Mouse (Mus musculus): ENCODE measurements at regions not wholly inside any gene's neighbourhood (a gene's known extent, or its start where the extent isn't known, plus 50 kb on each side); places are given as distances from the start of the nearest gene placed in this dataset.

DNA sequence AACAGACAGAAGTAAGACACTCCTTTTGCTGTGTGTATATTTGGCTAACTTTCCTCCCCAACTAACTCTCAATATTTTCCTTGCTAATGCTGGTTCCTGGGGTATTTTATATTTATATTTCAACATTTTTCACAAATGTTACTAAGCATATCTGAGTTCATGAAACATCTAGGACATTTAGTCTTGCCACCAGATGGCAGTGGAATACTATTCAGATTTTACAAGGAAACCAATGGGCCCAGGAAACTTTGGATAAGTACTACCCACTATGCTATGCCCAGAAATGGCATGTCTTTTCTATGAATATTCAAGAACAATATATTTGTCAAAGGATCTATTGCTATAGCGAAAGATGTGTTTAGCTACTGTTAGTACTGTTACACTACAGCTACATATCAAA is 251.1 kb downstream of the Car8 start:
- Histone ChIP-seq H3K4me2 (replicated peaks) (no peak overlapping the region), H3K4me3 (no peak overlapping the region), H3K27me3 (no peaks in the 10 kb centered on the region; the same call in 1 of the 2 replicates), H3K36me3 (no peaks in the 10 kb centered on the region), H3K27ac (replicated peaks) (no peak overlapping the region), H3K4me1 (no peaks in the 10 kb centered on the region), H3K9ac (replicated peaks) (no peak overlapping the region), H3K9me3 (no peaks in the 10 kb centered on the region)
- ATAC-seq (ENCODE audit: low FRiP score, low read depth) = no peak
- WGBS = 90% methylated on average over 1 of the region's 1 CpGs

DNA sequence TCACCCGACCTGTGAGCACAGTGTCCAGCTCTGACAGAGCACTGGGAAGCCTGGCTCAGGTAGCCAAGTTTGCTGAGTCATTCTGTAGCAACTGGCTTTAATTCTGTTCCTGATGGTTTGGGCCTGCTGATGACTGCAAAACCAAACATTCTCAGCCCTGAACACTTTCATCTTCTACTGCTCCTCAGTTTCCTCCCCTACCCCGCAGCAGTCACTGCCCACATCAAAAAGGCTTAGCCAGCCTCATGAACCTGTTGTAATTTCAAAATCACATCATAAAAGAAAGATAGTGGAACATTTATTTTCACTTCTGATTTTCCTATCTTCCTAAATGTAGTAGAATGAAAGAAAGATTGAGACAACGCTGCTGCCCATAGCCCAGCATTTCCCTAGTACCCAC is 251.5 kb downstream of the Car8 start:
- Histone ChIP-seq H3K36me3 (no peaks in the 10 kb centered on the region), H3K27me3 (no peaks in the 10 kb centered on the region; the same call in 1 of the 2 replicates), H3K4me3 (no peak overlapping the region), H3K9me3 (no peaks in the 10 kb centered on the region), H3K27ac (replicated peaks) (no peak overlapping the region), H3K4me2 (replicated peaks) (no peak overlapping the region), H3K9ac (replicated peaks) (no peak overlapping the region), H3K4me1 (no peaks in the 10 kb centered on the region)
- ATAC-seq (ENCODE audit: low FRiP score, low read depth) = no peak
- 85% methylated on average over 3 of the region's 3 CpGs for WGBS

DNA sequence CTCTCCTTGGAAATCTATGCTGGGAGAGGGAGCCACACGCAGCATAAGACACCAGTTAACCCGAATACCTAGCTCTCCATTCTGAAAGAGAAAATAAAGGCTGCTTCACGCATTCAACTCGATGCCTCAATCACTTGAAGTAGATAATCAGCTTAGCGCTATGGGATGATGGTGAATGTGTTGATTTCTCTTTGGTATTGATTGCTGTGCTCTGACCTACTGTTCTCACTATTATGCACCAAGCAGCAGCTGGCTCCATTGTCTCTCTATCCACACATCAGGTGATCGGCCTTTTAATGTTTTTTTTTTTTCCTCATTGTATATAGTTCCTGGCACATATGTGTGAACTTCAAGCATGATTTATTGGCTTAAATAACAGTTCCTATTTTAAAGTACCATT is 254.0 kb downstream of the Car8 start:
- Histone ChIP-seq H3K27me3 (no peaks in the 10 kb centered on the region; the same call in 1 of the 2 replicates), H3K4me3 (no peak overlapping the region), H3K36me3 (no peaks in the 10 kb centered on the region), H3K4me1 (no peaks in the 10 kb centered on the region), H3K9ac (replicated peaks) (no peak overlapping the region), H3K9me3 (no peaks in the 10 kb centered on the region), H3K4me2 (replicated peaks) (no peak overlapping the region), H3K27ac (replicated peaks) (no peak overlapping the region; the same call in 1 of the 2 replicates)
- 35% methylated on average over 6 of the region's 6 CpGs for WGBS
- peak; percentile 89 for ATAC-seq (ENCODE audit: low FRiP score, low read depth)

DNA sequence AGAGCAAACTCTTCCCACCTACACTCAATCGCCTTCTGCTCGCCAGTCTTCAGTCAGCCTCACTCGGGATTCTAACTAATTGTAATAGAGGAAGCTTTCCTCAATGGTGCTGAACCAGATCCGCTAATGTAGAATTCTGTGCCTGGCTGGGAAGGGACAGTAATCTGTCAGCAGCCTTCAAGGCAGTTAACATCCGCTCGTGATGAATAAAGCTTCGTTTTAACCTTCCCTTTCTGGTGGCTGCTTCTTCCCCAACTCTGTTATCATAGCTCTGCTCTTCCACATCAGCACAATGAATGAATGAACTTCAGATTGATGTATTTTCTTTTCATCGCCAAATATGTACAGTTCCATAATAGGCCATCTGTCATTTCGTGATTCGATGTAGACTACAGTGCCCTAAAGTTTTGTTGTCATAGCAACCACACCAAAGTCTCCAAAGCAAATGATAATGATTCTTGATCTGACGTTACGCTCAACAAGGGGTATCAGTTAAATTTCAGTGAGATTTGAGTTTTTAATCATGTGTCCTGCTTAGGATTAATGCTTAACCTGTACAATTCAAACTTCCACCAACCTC is 259.0 kb downstream of the Car8 start:
- H3K9ac ChIP-seq (replicated peaks) = no peak overlapping the region
- WGBS = 88% methylated on average over 12 of the region's 12 CpGs
- ATAC-seq (ENCODE audit: low FRiP score, low read depth) = no peak

DNA sequence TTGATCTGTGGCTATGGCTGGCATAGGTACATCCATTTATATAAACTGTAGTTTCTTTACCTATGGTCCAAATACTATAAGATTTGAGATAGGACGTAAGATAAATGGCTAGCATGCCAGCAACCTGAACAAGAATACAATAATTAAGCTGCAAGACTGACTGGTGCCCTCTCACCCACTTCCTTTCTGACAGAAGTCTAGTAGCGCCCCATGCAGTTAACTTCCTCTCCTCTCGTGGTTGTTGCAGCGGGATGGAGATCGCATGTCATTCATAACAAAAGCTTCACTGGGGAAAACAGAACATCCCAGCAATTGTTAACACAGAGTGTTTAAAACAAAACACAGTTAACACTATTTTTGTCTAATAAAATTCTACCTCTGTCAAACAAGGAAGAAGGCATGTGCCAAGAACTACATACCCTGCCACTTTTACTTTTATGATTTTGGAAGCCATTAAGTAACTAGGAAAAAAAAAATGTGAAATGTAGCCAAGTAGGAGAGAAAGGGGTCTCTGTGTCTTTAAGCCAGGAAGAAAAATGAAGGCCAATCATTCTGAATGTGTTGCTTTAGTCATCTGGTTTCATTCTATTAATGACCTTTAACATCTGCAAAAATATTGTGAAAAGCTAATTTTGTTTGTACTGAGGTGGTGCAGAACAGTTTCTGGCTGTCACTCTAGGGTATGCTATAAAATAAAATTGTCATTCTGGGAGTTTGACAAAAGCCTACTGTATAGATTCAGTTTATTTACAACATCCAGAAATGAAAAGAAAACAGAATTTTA is 261.0 kb downstream of the Car8 start:
- 76% methylated on average over 5 of the region's 5 CpGs for WGBS
- no peaks in the 10 kb centered on the region for H3K27me3 ChIP-seq
- no peak overlapping the region for H3K27ac ChIP-seq (replicated peaks)
- no peaks in the 10 kb centered on the region for H3K36me3 ChIP-seq
- ATAC-seq (ENCODE audit: low FRiP score, low read depth) = no peak
- no peak overlapping the region for H3K4me3 ChIP-seq
- no peak overlapping the region for H3K9ac ChIP-seq (replicated peaks)
- H3K9me3 ChIP-seq = no peaks in the 10 kb centered on the region
- H3K4me2 ChIP-seq (replicated peaks) = no peak overlapping the region
- no peaks in the 10 kb centered on the region for H3K4me1 ChIP-seq

More for the DNA sequence above, 259.0 kb downstream of the Car8 start:
- Histone ChIP-seq H3K36me3 (no peaks in the 10 kb centered on the region), H3K9me3 (no peaks in the 10 kb centered on the region), H3K4me3 (no peak overlapping the region), H3K27ac (replicated peaks) (no peak overlapping the region), H3K27me3 (no peaks in the 10 kb centered on the region), H3K4me2 (replicated peaks) (no peak overlapping the region), H3K4me1 (no peaks in the 10 kb centered on the region)

DNA sequence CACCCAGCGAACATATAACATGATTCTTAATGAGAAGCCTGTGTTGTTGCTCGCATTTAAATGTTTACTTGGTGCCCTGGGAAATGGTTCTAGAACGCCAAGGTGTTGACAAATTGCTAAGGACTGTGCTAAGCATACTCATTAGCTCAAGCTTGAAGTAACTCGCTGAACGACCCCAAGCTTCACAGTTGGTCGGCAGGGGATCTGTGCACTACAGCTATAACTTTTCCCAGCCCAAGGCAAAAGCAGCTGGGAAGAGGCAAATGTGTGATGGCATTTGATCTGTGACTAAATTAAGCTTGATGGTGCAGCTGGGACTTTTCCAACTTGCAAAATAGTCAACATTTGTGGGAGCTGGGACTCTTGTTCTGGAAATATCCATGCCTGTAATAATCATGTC is 268.6 kb downstream of the Car8 start:
- no peak overlapping the region for H3K4me3 ChIP-seq
- H3K4me1 ChIP-seq = no peaks in the 10 kb centered on the region
- no peaks in the 10 kb centered on the region for H3K27me3 ChIP-seq
- H3K9me3 ChIP-seq = no peaks in the 10 kb centered on the region
- H3K27ac ChIP-seq (replicated peaks) = no peak overlapping the region
- 73% methylated on average over 6 of the region's 6 CpGs for WGBS
- no peak for ATAC-seq (ENCODE audit: low FRiP score, low read depth)
- no peaks in the 10 kb centered on the region for H3K36me3 ChIP-seq
- H3K9ac ChIP-seq (replicated peaks) = no peak overlapping the region
- H3K4me2 ChIP-seq (replicated peaks) = no peak overlapping the region

DNA sequence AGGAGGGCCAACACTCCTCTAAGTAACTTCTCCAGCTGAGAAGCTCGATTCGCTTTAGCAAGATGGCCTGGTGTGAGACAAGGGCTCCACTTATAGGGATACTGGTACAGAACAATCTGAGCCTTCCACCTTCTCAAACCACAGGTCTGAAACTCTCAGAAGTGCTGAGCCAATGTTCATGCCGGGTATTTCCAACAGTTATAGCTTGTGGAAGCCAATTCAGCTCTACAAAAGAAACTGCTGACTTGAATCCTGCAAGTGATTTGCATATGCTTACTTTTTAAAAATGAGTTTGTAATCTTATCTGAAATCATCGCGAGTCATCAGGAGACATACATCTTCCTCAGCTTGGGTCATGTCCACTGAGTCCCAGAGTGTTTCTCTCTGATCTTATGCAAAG is 273.2 kb downstream of the Car8 start:
- no peak overlapping the region for H3K27ac ChIP-seq (replicated peaks)
- H3K4me3 ChIP-seq = no peak overlapping the region
- no peak overlapping the region for H3K9ac ChIP-seq (replicated peaks)
- no peaks in the 10 kb centered on the region for H3K27me3 ChIP-seq
- no peaks in the 10 kb centered on the region for H3K4me1 ChIP-seq
- 89% methylated on average over 5 of the region's 5 CpGs for WGBS
- H3K36me3 ChIP-seq = no peaks in the 10 kb centered on the region
- no peak for ATAC-seq (ENCODE audit: low FRiP score, low read depth)
- H3K9me3 ChIP-seq = no peaks in the 10 kb centered on the region
- H3K4me2 ChIP-seq (replicated peaks) = no peak overlapping the region

DNA sequence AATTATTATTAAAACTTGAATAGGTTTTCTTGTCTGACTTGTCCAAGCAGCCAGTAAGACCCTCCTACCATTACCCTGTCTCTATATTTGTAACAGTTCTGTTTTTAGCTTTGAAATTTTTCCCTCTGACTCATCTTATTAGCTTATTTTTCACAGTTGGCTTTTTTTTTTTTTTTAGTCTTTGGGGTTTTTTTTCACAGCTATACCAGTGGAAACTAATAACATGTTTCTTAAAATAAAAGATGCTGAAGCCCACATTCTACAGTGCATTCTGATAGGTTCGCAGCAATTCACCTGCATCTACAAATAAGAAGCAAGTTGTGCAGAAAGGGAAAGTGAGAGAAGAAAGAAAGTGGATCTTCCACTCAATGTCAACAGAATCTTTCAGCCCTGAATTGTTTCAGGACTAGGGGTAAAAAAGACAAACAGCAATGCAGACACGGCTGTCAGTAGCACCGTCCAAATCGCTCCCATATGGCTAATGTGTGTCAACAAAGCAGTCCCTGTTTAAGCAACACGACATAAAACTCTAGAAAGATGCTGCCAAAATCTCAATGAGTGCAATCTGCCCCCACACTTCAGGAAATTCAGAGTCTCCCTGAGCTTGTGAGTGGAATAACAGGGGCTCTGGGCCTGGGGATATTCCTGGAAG is 277.2 kb downstream of the Car8 start:
- Histone ChIP-seq H3K4me3 (no peak overlapping the region), H3K27me3 (no peaks in the 10 kb centered on the region), H3K4me2 (replicated peaks) (no peak overlapping the region), H3K9ac (replicated peaks) (no peak overlapping the region), H3K27ac (replicated peaks) (no peak overlapping the region), H3K36me3 (no peaks in the 10 kb centered on the region), H3K9me3 (no peaks in the 10 kb centered on the region), H3K4me1 (no peaks in the 10 kb centered on the region)
- WGBS = 84% methylated on average over 5 of the region's 5 CpGs
- no peak for ATAC-seq (ENCODE audit: low FRiP score, low read depth)

DNA sequence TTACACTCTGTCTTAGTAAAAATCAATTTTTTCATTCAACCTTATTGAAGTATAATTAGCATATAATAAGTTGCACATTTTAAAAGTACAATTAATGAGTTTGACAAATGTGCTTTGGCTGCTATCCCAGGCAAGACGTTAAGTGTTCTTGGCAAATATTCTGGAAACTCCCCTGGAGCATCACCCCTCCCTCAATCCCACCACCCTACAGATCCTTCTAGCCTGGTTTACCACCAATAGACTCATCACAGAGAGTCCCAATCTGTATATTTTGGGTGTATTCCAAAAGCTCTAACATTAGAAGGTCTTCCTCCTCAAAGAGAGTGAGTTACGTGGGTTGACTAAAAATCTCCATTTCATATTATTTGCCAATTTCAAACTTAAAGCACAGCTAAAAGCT is 278.5 kb downstream of the Car8 start:
- H3K4me1 ChIP-seq = no peaks in the 10 kb centered on the region
- no peak overlapping the region for H3K27ac ChIP-seq (replicated peaks)
- H3K9me3 ChIP-seq = no peaks in the 10 kb centered on the region
- no peak overlapping the region for H3K4me2 ChIP-seq (replicated peaks)
- no peak overlapping the region for H3K4me3 ChIP-seq
- ATAC-seq (ENCODE audit: low FRiP score, low read depth) = no peak
- no peak overlapping the region for H3K9ac ChIP-seq (replicated peaks)
- no peaks in the 10 kb centered on the region for H3K36me3 ChIP-seq
- WGBS = 88% methylated on average over 2 of the region's 2 CpGs
- no peaks in the 10 kb centered on the region for H3K27me3 ChIP-seq

DNA sequence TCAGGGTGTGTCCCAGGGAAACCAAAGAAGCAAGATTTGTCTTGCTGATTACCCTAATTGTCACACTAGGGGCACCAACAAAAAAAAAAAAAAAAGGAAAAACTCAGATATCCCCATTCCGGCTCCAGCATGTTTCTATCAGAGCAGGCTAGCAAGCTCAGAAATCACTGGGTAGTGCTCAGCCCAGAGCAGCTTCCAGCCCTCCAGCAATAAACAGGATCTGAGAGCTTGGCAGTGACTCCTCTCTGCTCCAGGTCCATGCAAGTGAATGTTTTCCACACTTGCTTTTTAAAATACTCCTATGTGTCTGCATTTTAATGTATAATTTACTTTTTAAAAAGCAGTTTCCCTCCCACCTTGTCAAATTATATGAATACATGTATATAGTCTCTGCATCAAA is 290.8 kb downstream of the Car8 start:
- 80% methylated on average over 1 of the region's 1 CpGs for WGBS
- Histone ChIP-seq H3K9me3 (no peaks in the 10 kb centered on the region), H3K9ac (replicated peaks) (no peak overlapping the region), H3K4me2 (replicated peaks) (no peak overlapping the region), H3K4me3 (no peak overlapping the region), H3K27me3 (no peaks in the 10 kb centered on the region), H3K36me3 (no peaks in the 10 kb centered on the region), H3K4me1 (no peaks in the 10 kb centered on the region), H3K27ac (replicated peaks) (no peak overlapping the region)
- ATAC-seq (ENCODE audit: low FRiP score, low read depth) = no peak

DNA sequence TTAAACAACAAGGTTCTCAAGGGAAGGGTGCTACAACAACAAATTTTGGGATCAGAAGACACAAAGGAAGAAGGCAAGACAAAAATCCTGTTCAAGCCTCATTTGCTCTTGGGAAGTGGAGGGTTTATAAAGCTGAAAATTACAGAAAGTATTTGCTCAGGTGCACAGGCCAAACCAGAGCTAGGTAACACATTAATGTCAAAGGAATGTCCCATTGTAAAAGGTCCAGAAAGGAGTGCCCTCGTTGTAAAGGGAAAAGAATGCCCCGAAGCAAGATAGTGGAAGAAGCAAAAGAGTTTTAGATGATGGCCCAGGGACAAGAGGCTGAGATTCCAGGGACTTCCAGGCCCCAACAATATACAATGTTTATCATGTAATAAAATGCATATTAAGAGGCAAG is 317.3 kb downstream of the Car8 start:
- no peaks in the 10 kb centered on the region for H3K27me3 ChIP-seq
- no peak overlapping the region for H3K4me3 ChIP-seq
- no peaks in the 10 kb centered on the region for H3K4me1 ChIP-seq
- H3K27ac ChIP-seq (replicated peaks) = no peak overlapping the region
- no peak overlapping the region for H3K9ac ChIP-seq (replicated peaks)
- no peak for ATAC-seq (ENCODE audit: low FRiP score, low read depth)
- no peak overlapping the region for H3K4me2 ChIP-seq (replicated peaks)
- H3K9me3 ChIP-seq = no peaks in the 10 kb centered on the region
- 71% methylated on average over 2 of the region's 2 CpGs for WGBS
- no peaks in the 10 kb centered on the region for H3K36me3 ChIP-seq

DNA sequence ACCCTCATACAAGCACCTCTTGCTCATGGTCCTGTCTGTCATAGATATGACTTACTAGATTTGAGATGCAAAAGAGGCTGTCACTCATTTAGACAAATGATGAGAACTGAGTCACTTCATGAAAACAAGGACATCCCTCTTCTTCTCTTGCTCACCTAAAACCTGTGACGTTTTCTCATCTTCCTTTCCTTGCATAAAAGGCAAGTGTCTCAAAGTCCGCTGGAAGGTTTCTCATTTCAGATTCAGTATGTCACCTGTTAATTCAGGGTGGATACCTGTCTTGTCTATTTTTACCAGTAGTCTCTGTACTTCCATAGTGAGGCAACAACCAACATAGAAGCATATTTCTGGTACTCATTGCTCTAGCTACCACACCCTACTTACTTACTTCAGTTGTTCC is 325.6 kb downstream of the Car8 start:
- Histone ChIP-seq H3K9ac (replicated peaks) (no peak overlapping the region), H3K4me3 (no peak overlapping the region), H3K9me3 (no peaks in the 10 kb centered on the region), H3K4me1 (no peaks in the 10 kb centered on the region), H3K27ac (replicated peaks) (no peak overlapping the region), H3K36me3 (no peaks in the 10 kb centered on the region), H3K4me2 (replicated peaks) (no peak overlapping the region), H3K27me3 (no peaks in the 10 kb centered on the region)
- 80% methylated on average over 2 of the region's 2 CpGs for WGBS
- no peak for ATAC-seq (ENCODE audit: low FRiP score, low read depth)
